Mouse (Mus musculus) ES-Bruce4 (cell line): ENCODE data around the gene Maml2.

Source experiments
- CTCF ChIP-seq: IDR thresholded peaks from one replicate; pipeline ENCODE4 v1.8.1; 2011; ENCODE audit warnings: low read depth, low read length
- POLR2A ChIP-seq: IDR thresholded peaks from one replicate; pipeline ENCODE4 v1.8.1; 2011; ENCODE audit warnings: low read length; ENCODE audit not compliant: insufficient read depth

DNA sequence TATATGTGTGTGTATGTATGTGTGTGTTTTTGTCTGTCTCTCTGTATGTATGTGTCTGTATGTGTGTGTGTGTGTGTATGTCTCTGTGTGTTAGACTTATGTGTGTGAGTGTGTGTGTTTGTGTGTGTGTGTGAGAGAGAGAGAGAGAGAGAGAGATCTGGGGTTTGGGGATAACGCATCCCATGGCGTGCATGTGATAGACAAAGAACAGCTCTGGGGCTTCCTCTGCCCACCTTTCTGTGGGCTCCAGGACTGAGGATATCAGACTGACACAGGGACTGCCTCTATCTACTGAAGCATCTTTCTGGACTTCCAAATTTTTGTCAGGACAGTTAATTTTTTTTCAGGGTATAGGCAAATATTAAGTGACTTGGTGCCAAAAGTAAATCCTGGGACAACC lies 242.5 kb downstream of the Maml2 start:
- TF ChIP-seq CTCF = no peak
- TF ChIP-seq POLR2A = no peak
